Mouse (Mus musculus) hindbrain, postnatal 0 days (tissue): ENCODE results near the gene Spint1. TPM values are rescaled to one million over a fixed set of nuclear protein-coding genes. Genes with fewer than 3 reads are reported as not detected.

ENCODE experiments used
- ATAC-seq: fragments of 200-750 bp; cut with Nextera tagmentation; 2 replicates; pipeline ENCODE4 v1.8.0; 2017; ENCODE audit warnings: mild to moderate bottlenecking, moderate TSS enrichment, moderate library complexity
- DNase-seq: peaks from one replicate; pipeline ENCODE4 v3.0.0-alpha.2; 2015; ENCODE audit warnings: low spot score
- H3K27ac ChIP-seq: fragments of 300-500 bp; sonication (generic); 2 replicates; pipeline ENCODE4 v1.5.1; 2014; ENCODE audit warnings: mild to moderate bottlenecking
- H3K27me3 ChIP-seq: fragments of 300-500 bp; sonication (generic); 2 replicates; pipeline ENCODE4 v1.6.1; 2014; ENCODE audit warnings: low read length, mixed read lengths; ENCODE audit not compliant: insufficient read depth
- H3K36me3 ChIP-seq: fragments of 300-500 bp; sonication (generic); 2 replicates; pipeline ENCODE4 v1.6.1; 2014; ENCODE audit warnings: low read length, mixed read lengths; ENCODE audit not compliant: insufficient read depth
- H3K4me1 ChIP-seq: fragments of 300-500 bp; sonication (generic); 2 replicates; pipeline ENCODE4 v1.6.1; 2014; ENCODE audit warnings: antibody characterized with exemption, low read length, mixed read lengths; ENCODE audit not compliant: insufficient read depth
- H3K4me2 ChIP-seq: fragments of 300-500 bp; sonication (generic); 2 replicates; pipeline ENCODE4 v1.6.1; 2014; ENCODE audit warnings: low read depth, mild to moderate bottlenecking, low read length, moderate library complexity, mixed read lengths
- H3K4me3 ChIP-seq: fragments of 300-500 bp; sonication (generic); 2 replicates; pipeline ENCODE4 v1.5.1; 2014; ENCODE audit warnings: low read length
- H3K9ac ChIP-seq: fragments of 300-500 bp; sonication (generic); replicated peaks from 2 replicates; pipeline ENCODE4 v1.6.1; 2014; ENCODE audit warnings: mild to moderate bottlenecking, low read length, moderate library complexity, mixed read lengths
- H3K9me3 ChIP-seq: fragments of 300-500 bp; sonication (generic); 2 replicates; pipeline ENCODE4 v1.6.1; 2016; ENCODE audit warnings: low read length, mixed read lengths
- CTCF ChIP-seq: IDR thresholded peaks from 2 replicates; pipeline ENCODE4 v1.5.1; 2016; ENCODE audit warnings: antibody characterized with exemption, control low read depth, low read depth
- WGBS: fragments of 180-500 bp; shearing (Covaris S2); extraction: QIAGEN DNeasy Blood & Tissue Kit; methylation state at CpG from one replicate; pipeline ENCODE4 v1.1.7; 2014; 5-methylcytosine and 5-hydroxymethylcytosine counted together
- polyA plus RNA-seq: library from polyadenylated mRNA; unstranded; fragments of >200 nt; fragmentation: Nextera tagmentation; extraction: Ambion mirVana; gene quantifications from 2 replicates; pipeline ENCODE4 v1.2.1, GENCODE M21; 2015
- total RNA-seq: library from RNA; depleted of rRNA; stranded (reverse); fragments of >200 nt; gene quantifications from 2 replicates; pipeline ENCODE4 v1.2.3, GENCODE M21; 2014

Gene Spint1
- total and polyA plus RNA-seq, 2 experiments from 2014 or later, result 1.1 to 3.0 TPM

GRCm38 (mm10) chr2:119209176-119209507 lies 28.0 kb upstream of the Spint1 start:
- peaks cover 27% of the 10 kb centered on the region for H3K36me3 ChIP-seq
- H3K27me3 ChIP-seq, result no peaks in the 10 kb centered on the region
- H3K4me2 ChIP-seq, result peak overlapping the region; percentile 74
- 2% methylated on average over 13 of the region's 13 CpGs for WGBS
- DNase-seq (peak; percentile 42), ATAC-seq (no peak)
- peak overlapping the region; percentile 87 for H3K27ac ChIP-seq
- peak overlapping the region; percentile 66 for H3K9ac ChIP-seq
- no peaks in the 10 kb centered on the region for H3K9me3 ChIP-seq
- TF ChIP-seq CTCF, result no peak
- peaks cover 4% of the 10 kb centered on the region for H3K4me1 ChIP-seq
- H3K4me3 ChIP-seq, result peak overlapping the region; percentile 77

DNA sequence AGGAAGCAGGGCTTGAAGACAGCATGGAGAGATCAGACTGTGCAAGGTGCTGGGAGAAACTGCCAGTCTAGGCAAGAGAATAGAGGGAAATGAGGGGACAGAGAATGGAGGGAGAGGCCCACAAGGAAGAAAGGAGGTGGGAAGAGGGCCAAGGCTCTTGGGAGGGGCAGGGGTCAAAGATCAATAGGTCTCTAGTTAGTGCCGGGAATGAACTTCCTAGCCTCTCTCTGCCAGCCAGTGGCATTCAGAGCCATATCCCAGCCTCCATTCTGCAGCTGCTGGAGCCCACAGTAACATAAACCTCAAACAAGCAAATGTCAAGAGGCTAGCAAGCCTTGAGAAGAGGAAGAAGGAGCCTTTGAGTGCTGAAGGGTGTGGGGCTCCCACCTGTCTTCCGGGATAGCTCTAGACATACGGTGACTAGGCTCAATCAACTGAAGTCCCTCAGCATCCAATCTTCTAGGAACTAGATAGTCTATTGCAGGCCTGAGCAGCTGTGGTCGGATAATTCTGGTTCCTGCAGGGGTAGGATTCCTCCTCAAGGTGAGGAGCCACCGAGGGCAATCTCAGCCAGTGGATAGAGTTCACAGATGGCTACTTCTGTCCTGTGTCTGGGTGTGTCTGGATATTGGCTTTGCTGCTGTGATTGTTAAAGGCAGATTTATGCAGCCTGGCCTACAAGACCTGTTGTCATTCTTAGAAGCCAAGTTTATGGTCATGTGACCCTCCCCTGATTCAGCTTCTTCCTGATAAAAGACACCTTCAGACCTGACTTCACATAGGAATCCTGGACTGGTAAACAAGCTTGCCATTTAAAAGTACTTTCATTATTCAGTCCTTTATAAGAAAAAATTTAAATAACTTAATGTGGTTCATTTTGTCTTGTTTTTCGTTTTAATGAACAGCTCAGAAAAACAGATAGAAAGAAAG lies 7.1 kb upstream of the Spint1 start, which contains the start of gene Ppp1r14d:
TSS of gene Ppp1r14d (minus strand) at position 132 of the 930 bp plus-strand sequence.
- Histone ChIP-seq H3K27ac (no peak within 1 kb of the TSS), H3K4me2 (no peak within 1 kb of the TSS), H3K36me3 (no peaks in the 10 kb centered on the region), H3K27me3 (0 out of 2 replicates have a peak, but pooled peaks cover 1% of the 10 kb centered on the region), H3K4me3 (no peak within 1 kb of the TSS), H3K4me1 (no peaks in the 10 kb centered on the region), H3K9me3 (no peaks in the 10 kb centered on the region), H3K9ac (no peak within 1 kb of the TSS)
- TF ChIP-seq CTCF, result no peak
- 72% methylated on average over 6 of the region's 6 CpGs for WGBS
- no peak for DNase-seq
- ATAC-seq, result no peak

- Histone ChIP-seq H3K4me3 (peak overlapping the region; percentile 38), H3K27me3 (peaks cover 44% of the 10 kb centered on the region), H3K27ac (no peak overlapping the region), H3K4me1 (peaks cover 5% of the 10 kb centered on the region; the same call in 1 of the 2 replicates), H3K4me2 (peak overlapping the region; percentile 59), H3K9me3 (no peaks in the 10 kb centered on the region), H3K36me3 (no peaks in the 10 kb centered on the region), H3K9ac (no peak overlapping the region)
- 9% methylated on average over 24 of the region's 25 CpGs for WGBS
- TF ChIP-seq CTCF, result no peak
- no peak for DNase-seq
- ATAC-seq, result no peak
These were observed 416 bp upstream of the Spint1 start for GRCm38 (mm10) chr2:119236682-119237209.

- DNase-seq (peak; percentile 9), ATAC-seq (peak; percentile 53; the same call in 1 of the 2 replicates)
- Histone ChIP-seq H3K9ac (no peak overlapping the region), H3K9me3 (no peaks in the 10 kb centered on the region), H3K4me1 (peaks cover 5% of the 10 kb centered on the region; the same call in 1 of the 2 replicates), H3K4me3 (peak overlapping the region; percentile 38), H3K36me3 (no peaks in the 10 kb centered on the region), H3K27me3 (peaks cover 44% of the 10 kb centered on the region), H3K4me2 (peak overlapping the region; percentile 59), H3K27ac (no peak overlapping the region)
- no peak for TF ChIP-seq CTCF
- WGBS, result 1% methylated on average over 31 of the region's 31 CpGs
These were observed 684 bp downstream of the Spint1 start for GRCm38 (mm10) chr2:119237871-119238220.

DNA sequence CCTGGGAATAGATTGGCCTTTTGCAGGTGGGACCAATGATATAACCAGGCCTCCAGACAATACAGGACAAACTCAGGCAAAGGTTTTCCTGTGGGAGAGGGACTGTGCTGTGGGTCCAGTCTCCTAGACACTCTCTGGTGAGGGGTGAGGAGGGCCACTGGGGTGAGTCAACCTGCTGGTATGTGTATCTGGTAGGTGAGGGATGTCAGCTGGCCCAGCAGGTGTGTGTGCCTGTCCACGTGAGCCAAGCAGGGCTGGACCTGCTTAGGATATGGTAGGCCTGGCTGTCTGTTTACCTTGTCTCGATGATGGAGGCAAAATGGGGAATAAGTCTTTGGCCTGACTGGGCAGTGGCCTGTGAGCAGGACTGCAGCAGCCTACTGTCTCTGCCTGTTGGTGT lies 1.5 kb downstream of the Spint1 start:
- Histone ChIP-seq H3K27ac (no peak overlapping the region), H3K36me3 (no peaks in the 10 kb centered on the region), H3K4me2 (no peak overlapping the region), H3K4me1 (peaks cover 5% of the 10 kb centered on the region; the same call in 1 of the 2 replicates), H3K4me3 (no peak overlapping the region), H3K9ac (no peak overlapping the region), H3K9me3 (no peaks in the 10 kb centered on the region), H3K27me3 (peaks cover 44% of the 10 kb centered on the region)
- WGBS, result 67% methylated on average over 2 of the region's 2 CpGs
- TF ChIP-seq CTCF, result no peak
- ATAC-seq (no peak), DNase-seq (no peak)

DNA sequence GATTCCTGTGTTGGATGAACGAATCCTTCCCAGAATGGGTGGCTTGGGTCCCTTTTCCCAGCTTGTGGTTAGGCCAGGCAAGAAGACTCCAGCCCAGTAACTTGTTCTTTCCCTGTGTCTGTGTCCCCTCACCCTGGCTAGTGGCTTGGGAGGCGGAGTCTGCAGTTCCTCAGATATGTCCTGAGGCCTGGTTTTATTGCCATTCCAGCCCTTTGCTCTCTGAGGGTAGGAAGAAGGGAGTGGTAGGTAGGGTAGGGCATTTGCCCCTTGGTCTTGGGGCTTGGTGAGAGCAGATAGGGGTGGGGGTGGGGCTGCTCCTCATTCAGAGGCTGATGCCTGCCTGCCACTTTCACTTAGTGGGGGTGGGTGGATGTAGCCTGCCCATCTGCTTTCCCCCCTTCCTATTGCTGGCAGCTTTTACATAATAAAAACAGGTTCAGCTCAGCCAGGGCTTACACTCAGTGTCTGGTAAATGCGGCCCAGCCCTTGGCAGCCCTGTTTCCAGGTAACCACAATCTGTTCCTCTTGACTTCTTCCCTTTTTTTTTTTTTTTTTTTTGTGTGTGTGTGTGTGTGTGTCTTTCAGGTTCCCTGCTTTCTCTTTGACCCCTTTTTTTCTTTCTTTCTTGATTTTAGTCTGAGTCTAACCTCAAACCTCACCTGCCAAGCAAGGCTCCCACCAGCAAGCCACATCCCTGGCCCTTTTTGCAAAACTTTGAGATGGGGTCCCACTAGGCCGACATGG lies 3.1 kb downstream of the Spint1 start:
- ATAC-seq, result no peak
- H3K36me3 ChIP-seq, result no peaks in the 10 kb centered on the region
- peaks cover 41% of the 10 kb centered on the region for H3K27me3 ChIP-seq
- TF ChIP-seq CTCF, result no peak
- H3K9me3 ChIP-seq, result no peaks in the 10 kb centered on the region
- no peak overlapping the region for H3K4me2 ChIP-seq
- no peak overlapping the region for H3K27ac ChIP-seq
- WGBS, result 64% methylated on average over 4 of the region's 4 CpGs
- no peak overlapping the region for H3K9ac ChIP-seq
- DNase-seq, result no peak
- H3K4me1 ChIP-seq, result peaks cover 5% of the 10 kb centered on the region; the same call in 1 of the 2 replicates
- no peak overlapping the region for H3K4me3 ChIP-seq
